Mouse (Mus musculus): ENCODE data around the gene Runx3. TPM values are rescaled to one million over a fixed set of nuclear protein-coding genes. Genes with fewer than 3 reads are reported as not detected.

Runx3 gene
- polyA plus RNA-seq, 1 experiment = 20.8 TPM

DNA sequence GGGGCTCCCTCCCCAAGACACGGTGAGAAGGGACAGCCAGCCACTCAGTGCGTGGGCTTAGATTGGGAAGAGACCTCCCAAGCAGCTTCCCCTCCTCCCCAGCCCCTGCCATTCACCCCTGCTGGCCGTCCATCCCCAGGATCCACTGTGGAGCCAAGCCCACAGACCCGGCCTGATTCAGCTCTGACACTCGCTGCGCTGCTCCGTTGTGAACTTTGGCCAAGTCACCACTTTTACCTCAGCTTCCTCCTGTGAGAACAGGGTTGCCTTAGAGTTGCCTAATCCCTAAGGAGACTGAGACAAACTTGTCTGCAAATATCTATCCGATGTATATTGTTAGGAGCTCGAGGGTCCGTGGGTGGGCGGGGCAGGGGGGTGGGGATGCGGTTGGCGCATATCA lies 21.3 kb downstream of the Runx3 start:
- 6% methylated on average over 13 of the region's 13 CpGs for WGBS
- no peak for TF ChIP-seq POLR2A (IDR thresholded peaks at IDR 0.05; ENCODE audit: borderline replicate concordance, control insufficient read depth, low read depth, low read length)
- TF ChIP-seq CTCF (IDR thresholded peaks at IDR 0.05; ENCODE audit: control insufficient read depth, insufficient read depth, low read length) = no peak
- no peaks in the 10 kb centered on the region for H3K4me1 ChIP-seq (ENCODE audit: control insufficient read depth, insufficient read depth, low read length)

DNA sequence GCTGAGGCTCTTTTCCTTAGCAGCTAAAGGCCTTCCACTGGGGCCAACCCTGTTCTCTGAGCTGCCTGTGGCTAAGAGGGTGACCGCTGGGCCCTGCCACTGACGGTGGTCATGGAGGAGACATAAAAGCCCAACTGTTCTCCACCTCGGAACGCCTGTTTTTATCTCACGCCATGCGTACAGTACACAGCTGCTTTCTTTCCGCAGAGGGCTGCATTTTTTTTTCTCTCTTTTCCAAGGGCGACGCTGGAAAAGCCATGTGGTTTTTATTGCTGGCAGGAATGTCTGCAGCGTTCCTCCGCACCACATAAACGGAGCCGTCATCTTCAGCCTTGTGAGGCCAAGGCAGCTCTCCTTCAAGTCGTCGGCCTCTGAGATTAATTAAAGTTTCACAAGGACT lies 26.3 kb downstream of the Runx3 start:
- no peaks in the 10 kb centered on the region for H3K4me1 ChIP-seq (ENCODE audit: control insufficient read depth, insufficient read depth, low read length)
- TF ChIP-seq POLR2A (IDR thresholded peaks at IDR 0.05; ENCODE audit: borderline replicate concordance, control insufficient read depth, low read depth, low read length) (no peak), CTCF (IDR thresholded peaks at IDR 0.05; ENCODE audit: control insufficient read depth, insufficient read depth, low read length) (no peak)
- H3K4me3 ChIP-seq (replicated peaks; ENCODE audit: control insufficient read depth, low read depth, low read length) = no peak overlapping the region
- 86% methylated on average over 15 of the region's 15 CpGs for WGBS
- H3K27ac ChIP-seq (ENCODE audit: control insufficient read depth, insufficient read depth, low read depth, low read length, poor library complexity) = no peak overlapping the region

More for the DNA sequence above, 21.3 kb downstream of the Runx3 start:
- Histone ChIP-seq H3K27ac (ENCODE audit: control insufficient read depth, insufficient read depth, low read depth, low read length, poor library complexity) (no peak overlapping the region), H3K4me3 (replicated peaks; ENCODE audit: control insufficient read depth, low read depth, low read length) (no peak overlapping the region)

- H3K27ac ChIP-seq (ENCODE audit: control insufficient read depth, insufficient read depth, low read depth, low read length, poor library complexity) = no peak overlapping the region
- H3K4me1 ChIP-seq (ENCODE audit: control insufficient read depth, insufficient read depth, low read length) = no peaks in the 10 kb centered on the region
- no peak for TF ChIP-seq POLR2A (IDR thresholded peaks at IDR 0.05; ENCODE audit: borderline replicate concordance, control insufficient read depth, low read depth, low read length)
- no peak for TF ChIP-seq CTCF (IDR thresholded peaks at IDR 0.05; ENCODE audit: control insufficient read depth, insufficient read depth, low read length)
- 36% methylated on average over 7 of the region's 7 CpGs for WGBS
- no peak overlapping the region for H3K4me3 ChIP-seq (replicated peaks; ENCODE audit: control insufficient read depth, low read depth, low read length)
Observed at GRCm38 (mm10) chr4:135148660-135149059, 28.2 kb downstream of the Runx3 start.

- H3K4me3 ChIP-seq (replicated peaks; ENCODE audit: control insufficient read depth, low read depth, low read length) = no peak overlapping the region
- no peaks in the 10 kb centered on the region for H3K4me1 ChIP-seq (ENCODE audit: control insufficient read depth, insufficient read depth, low read length)
- no peak overlapping the region for H3K27ac ChIP-seq (ENCODE audit: control insufficient read depth, insufficient read depth, low read depth, low read length, poor library complexity)
- 14% methylated on average over 32 of the region's 32 CpGs for WGBS
- TF ChIP-seq POLR2A (IDR thresholded peaks at IDR 0.05; ENCODE audit: borderline replicate concordance, control insufficient read depth, low read depth, low read length) (no peak), CTCF (IDR thresholded peaks at IDR 0.05; ENCODE audit: control insufficient read depth, insufficient read depth, low read length) (peak; percentile 94)
Observed at GRCm38 (mm10) chr4:135150031-135150801, 29.8 kb downstream of the Runx3 start.

GRCm38 (mm10) chr4:135151111-135151987 lies 30.9 kb downstream of the Runx3 start:
- TF ChIP-seq CTCF (IDR thresholded peaks at IDR 0.05; ENCODE audit: control insufficient read depth, insufficient read depth, low read length) (no peak), POLR2A (IDR thresholded peaks at IDR 0.05; ENCODE audit: borderline replicate concordance, control insufficient read depth, low read depth, low read length) (no peak)
- Histone ChIP-seq H3K27ac (ENCODE audit: control insufficient read depth, insufficient read depth, low read depth, low read length, poor library complexity) (peak overlapping the region; percentile 61; the same call in 1 of the 2 replicates), H3K4me1 (ENCODE audit: control insufficient read depth, insufficient read depth, low read length) (no peaks in the 10 kb centered on the region), H3K4me3 (replicated peaks; ENCODE audit: control insufficient read depth, low read depth, low read length) (no peak overlapping the region)
- WGBS = 75% methylated on average over 34 of the region's 34 CpGs

- TF ChIP-seq CTCF (IDR thresholded peaks at IDR 0.05; ENCODE audit: control insufficient read depth, insufficient read depth, low read length) (no peak), POLR2A (IDR thresholded peaks at IDR 0.05; ENCODE audit: borderline replicate concordance, control insufficient read depth, low read depth, low read length) (no peak; the same call in 1 of the 2 replicates)
- Histone ChIP-seq H3K4me3 (replicated peaks; ENCODE audit: control insufficient read depth, low read depth, low read length) (peak overlapping the region; percentile 44), H3K4me1 (ENCODE audit: control insufficient read depth, insufficient read depth, low read length) (no peaks in the 10 kb centered on the region), H3K27ac (ENCODE audit: control insufficient read depth, insufficient read depth, low read depth, low read length, poor library complexity) (peak overlapping the region; percentile 61; the same call in 1 of the 2 replicates)
- 1% methylated on average over 62 of the region's 63 CpGs for WGBS
Observed at GRCm38 (mm10) chr4:135151988-135152594, 31.6 kb downstream of the Runx3 start.

- H3K27ac ChIP-seq (ENCODE audit: control insufficient read depth, insufficient read depth, low read depth, low read length, poor library complexity) = peak overlapping the region; percentile 64
- H3K4me3 ChIP-seq (replicated peaks; ENCODE audit: control insufficient read depth, low read depth, low read length) = peak overlapping the region; percentile 65
- peak; percentile 51; the same call in 1 of the 2 replicates for TF ChIP-seq POLR2A (IDR thresholded peaks at IDR 0.05; ENCODE audit: borderline replicate concordance, control insufficient read depth, low read depth, low read length)
- TF ChIP-seq CTCF (IDR thresholded peaks at IDR 0.05; ENCODE audit: control insufficient read depth, insufficient read depth, low read length) = no peak
- WGBS = under 1% methylated on average over 45 of the region's 45 CpGs
- no peaks in the 10 kb centered on the region for H3K4me1 ChIP-seq (ENCODE audit: control insufficient read depth, insufficient read depth, low read length)
Observed at GRCm38 (mm10) chr4:135152834-135153259, 32.4 kb downstream of the Runx3 start.
